Mouse (Mus musculus): ENCODE results near the gene Sult3a2. TPM values are rescaled to one million over a fixed set of nuclear protein-coding genes. Genes with fewer than 3 reads are reported as not detected.
"Not testable (repeated sequence)": the region's sequence is repeated elsewhere in the genome, so short reads cannot be mapped to it uniquely, and the experiment has no call there.

Gene Sult3a2
- polyA plus RNA-seq (2012; ENCODE audit: insufficient read depth, insufficient read length, low replicate concordance, missing spikeins): not detected in 2 replicates

- 85% methylated on average over 3 of the region's 3 CpGs for WGBS
- no peak for TF ChIP-seq POLR2A (IDR thresholded peaks at IDR 0.05; ENCODE audit: insufficient read depth, low read depth, low read length)
- TF ChIP-seq CTCF (IDR thresholded peaks at IDR 0.05; ENCODE audit: insufficient read depth, low read depth, low read length): no peak
- H3K4me3 ChIP-seq (ENCODE audit: insufficient read depth, low read depth, low read length): no peak within 1 kb of the TSS
- H3K4me1 ChIP-seq (ENCODE audit: control insufficient read depth, insufficient read depth, low read length): no peaks in the 10 kb centered on the region
- H3K27ac ChIP-seq (ENCODE audit: insufficient read depth, low read depth, low read length): no peak within 1 kb of the TSS
Measured at GRCm38 (mm10) chr10:33786604-33787003, at the start of gene Sult3a2. TSS of gene Sult3a2 (minus strand) at chr10:33786704.

DNA sequence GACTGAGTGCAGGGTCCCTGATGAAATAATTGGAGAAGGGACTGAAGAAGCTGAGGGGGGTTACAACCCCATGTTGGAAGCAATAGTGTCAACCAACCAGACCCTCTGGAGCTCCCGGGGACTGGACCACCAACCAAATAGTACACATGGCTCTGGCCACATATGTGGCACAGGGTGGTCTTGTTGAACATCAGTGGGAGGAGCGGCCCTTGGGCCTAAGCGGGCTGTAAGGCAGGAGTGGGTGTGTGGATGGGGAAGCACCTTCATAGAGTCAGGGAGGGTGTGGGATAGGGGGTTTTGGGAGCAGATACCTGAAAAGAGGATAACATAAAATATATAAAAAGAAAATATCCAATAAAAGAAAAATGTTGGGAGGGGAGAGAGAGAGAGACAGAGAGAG, 34.4 kb upstream of the Sult3a2 start:
- Histone ChIP-seq H3K27ac (ENCODE audit: insufficient read depth, low read depth, low read length) (no peak overlapping the region), H3K4me3 (ENCODE audit: insufficient read depth, low read depth, low read length) (no peak overlapping the region), H3K4me1 (ENCODE audit: control insufficient read depth, insufficient read depth, low read length) (no peaks in the 10 kb centered on the region)
- 97% methylated on average over 3 of the region's 3 CpGs for WGBS
- TF ChIP-seq CTCF (IDR thresholded peaks at IDR 0.05; ENCODE audit: insufficient read depth, low read depth, low read length) (no peak), POLR2A (IDR thresholded peaks at IDR 0.05; ENCODE audit: insufficient read depth, low read depth, low read length) (no peak)

GRCm38 (mm10) chr10:33816923-33817322, 30.4 kb upstream of the Sult3a2 start:
- no peak overlapping the region for H3K27ac ChIP-seq (ENCODE audit: insufficient read depth, low read depth, low read length)
- H3K4me3 ChIP-seq (ENCODE audit: insufficient read depth, low read depth, low read length): no peak overlapping the region
- TF ChIP-seq CTCF (IDR thresholded peaks at IDR 0.05; ENCODE audit: insufficient read depth, low read depth, low read length): no peak
- TF ChIP-seq POLR2A (IDR thresholded peaks at IDR 0.05; ENCODE audit: insufficient read depth, low read depth, low read length): no peak
- WGBS: 43% methylated on average over 1 of the region's 1 CpGs
- no peaks in the 10 kb centered on the region for H3K4me1 ChIP-seq (ENCODE audit: control insufficient read depth, insufficient read depth, low read length)

GRCm38 (mm10) chr10:33814266-33814665, 27.8 kb upstream of the Sult3a2 start:
- TF ChIP-seq POLR2A (IDR thresholded peaks at IDR 0.05; ENCODE audit: insufficient read depth, low read depth, low read length) (no peak), CTCF (IDR thresholded peaks at IDR 0.05; ENCODE audit: insufficient read depth, low read depth, low read length) (no peak)
- no peak overlapping the region for H3K4me3 ChIP-seq (ENCODE audit: insufficient read depth, low read depth, low read length)
- no peak overlapping the region for H3K27ac ChIP-seq (ENCODE audit: insufficient read depth, low read depth, low read length)
- no peaks in the 10 kb centered on the region for H3K4me1 ChIP-seq (ENCODE audit: control insufficient read depth, insufficient read depth, low read length)

- Histone ChIP-seq H3K4me3 (ENCODE audit: insufficient read depth, low read depth, low read length) (no peak overlapping the region), H3K27ac (ENCODE audit: insufficient read depth, low read depth, low read length) (no peak overlapping the region), H3K4me1 (ENCODE audit: control insufficient read depth, insufficient read depth, low read length) (no peaks in the 10 kb centered on the region)
- no peak for TF ChIP-seq CTCF (IDR thresholded peaks at IDR 0.05; ENCODE audit: insufficient read depth, low read depth, low read length)
- no peak for TF ChIP-seq POLR2A (IDR thresholded peaks at IDR 0.05; ENCODE audit: insufficient read depth, low read depth, low read length)
- 14% methylated on average over 1 of the region's 1 CpGs for WGBS
Measured at GRCm38 (mm10) chr10:33811807-33812206, 25.3 kb upstream of the Sult3a2 start.

DNA sequence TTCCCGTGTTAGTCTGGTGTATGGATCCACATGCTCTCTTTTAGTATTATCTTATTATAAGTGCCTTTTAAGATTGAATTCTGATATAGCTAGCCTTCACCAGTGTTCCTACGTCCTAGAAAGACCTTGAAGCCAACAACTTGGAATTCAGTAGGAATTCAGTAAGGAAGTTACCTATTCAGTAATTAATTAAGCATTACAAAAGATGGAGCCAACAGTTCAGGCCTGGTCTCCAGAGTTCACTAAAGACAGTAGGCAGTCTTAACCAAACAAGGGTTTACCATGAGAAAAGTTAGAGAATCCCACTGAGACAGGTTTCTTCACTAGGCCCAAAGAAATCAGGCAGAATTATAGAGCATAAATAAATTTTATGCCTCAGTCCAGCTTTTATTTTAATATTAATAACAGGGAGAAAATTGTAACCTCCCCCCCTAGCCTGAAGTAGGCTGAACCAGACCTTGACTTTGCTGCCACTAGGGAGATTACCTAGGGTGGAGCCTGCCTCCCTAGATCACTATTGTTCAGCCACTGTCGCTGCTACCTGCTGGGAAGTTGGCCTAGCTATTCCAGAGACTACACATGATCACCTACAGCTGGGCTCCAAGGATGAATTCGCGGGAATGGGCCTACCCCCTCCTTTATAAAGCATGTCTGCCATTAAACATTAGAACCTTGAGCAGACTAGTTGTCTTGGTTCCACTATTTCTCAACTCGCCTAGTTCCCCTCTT, 10.9 kb upstream of the Sult3a2 start:
- not testable (repeated sequence) for H3K4me1 ChIP-seq (ENCODE audit: control insufficient read depth, insufficient read depth, low read length); H3K27ac ChIP-seq (ENCODE audit: insufficient read depth, low read depth, low read length); H3K4me3 ChIP-seq (ENCODE audit: insufficient read depth, low read depth, low read length)
- WGBS: 85% methylated on average over 6 of the region's 6 CpGs

DNA sequence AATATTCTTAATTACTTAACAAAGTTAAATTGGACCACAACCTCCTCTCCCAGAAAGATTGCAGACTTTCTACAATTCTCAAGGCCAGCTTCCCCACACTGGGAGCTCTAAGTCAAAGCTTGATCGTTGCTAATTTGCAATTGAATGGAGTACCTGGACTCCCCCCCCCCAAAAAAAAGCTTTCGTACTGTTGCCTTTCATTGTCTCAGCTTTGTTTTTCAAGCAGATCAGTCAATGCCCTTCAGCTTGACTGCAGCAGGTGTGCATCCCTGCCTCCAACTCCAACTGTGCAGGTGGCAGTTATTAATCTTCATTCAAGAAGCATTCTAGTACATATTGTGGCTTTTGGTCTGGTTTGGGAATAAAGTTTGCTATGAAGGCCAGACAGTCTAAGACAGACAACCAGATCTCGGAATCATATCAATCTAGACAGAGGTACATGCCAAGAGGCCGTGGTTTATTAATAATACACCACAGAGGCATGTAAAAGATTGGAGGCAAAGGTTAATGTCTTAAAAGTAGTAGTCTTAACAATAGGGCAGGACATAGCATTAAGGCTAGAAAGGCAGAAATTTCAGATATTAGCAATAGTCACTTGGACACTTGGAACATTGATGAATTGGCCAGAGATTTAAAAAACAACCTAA, 9.9 kb upstream of the Sult3a2 start:
- WGBS: 80% methylated on average over 4 of the region's 4 CpGs
- not testable (repeated sequence) for H3K27ac ChIP-seq (ENCODE audit: insufficient read depth, low read depth, low read length); H3K4me1 ChIP-seq (ENCODE audit: control insufficient read depth, insufficient read depth, low read length); H3K4me3 ChIP-seq (ENCODE audit: insufficient read depth, low read depth, low read length)

DNA sequence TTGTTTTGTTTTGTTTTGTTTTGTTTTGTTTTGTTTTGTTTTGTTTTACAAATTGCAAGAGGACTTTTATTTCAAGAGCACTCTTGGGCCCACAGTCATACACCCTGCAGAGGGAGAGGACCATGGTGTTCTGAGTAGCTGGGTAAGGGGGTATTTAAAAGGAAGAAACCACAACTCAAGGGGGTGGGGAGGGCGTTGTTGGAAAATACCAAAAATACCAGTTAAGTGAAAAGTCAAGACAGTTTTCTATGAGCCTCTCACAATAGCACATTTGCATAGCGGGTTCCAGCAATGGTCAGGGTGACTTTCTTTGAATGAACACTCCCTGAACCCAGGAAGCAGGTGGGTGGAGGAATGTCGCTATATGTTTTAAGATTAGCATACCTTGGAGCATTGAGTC, 5.7 kb upstream of the Sult3a2 start:
- H3K27ac ChIP-seq (ENCODE audit: insufficient read depth, low read depth, low read length); H3K4me1 ChIP-seq (ENCODE audit: control insufficient read depth, insufficient read depth, low read length); H3K4me3 ChIP-seq (ENCODE audit: insufficient read depth, low read depth, low read length): not testable (repeated sequence)
- WGBS: 86% methylated on average over 3 of the region's 3 CpGs

DNA sequence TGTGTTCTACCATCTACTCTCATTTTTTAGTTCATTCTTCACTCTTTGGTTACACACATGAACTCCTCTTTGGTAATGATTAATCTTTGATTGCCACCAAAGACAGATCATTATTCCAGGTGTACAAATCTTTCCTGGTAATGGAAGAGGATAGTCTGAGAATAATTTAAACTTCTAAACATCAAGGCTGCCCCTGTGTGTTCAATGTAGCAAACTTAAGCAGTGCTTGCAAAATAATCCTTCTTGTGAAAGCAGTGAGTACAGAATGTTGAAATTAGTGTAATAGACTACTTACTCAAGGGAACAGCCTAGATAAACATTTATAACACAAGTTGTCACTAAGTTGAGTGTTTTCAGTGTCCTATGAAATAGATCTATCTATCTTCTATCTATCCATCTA, 1.0 kb upstream of the Sult3a2 start:
- TF ChIP-seq POLR2A (IDR thresholded peaks at IDR 0.05; ENCODE audit: insufficient read depth, low read depth, low read length) (no peak), CTCF (IDR thresholded peaks at IDR 0.05; ENCODE audit: insufficient read depth, low read depth, low read length) (no peak)

DNA sequence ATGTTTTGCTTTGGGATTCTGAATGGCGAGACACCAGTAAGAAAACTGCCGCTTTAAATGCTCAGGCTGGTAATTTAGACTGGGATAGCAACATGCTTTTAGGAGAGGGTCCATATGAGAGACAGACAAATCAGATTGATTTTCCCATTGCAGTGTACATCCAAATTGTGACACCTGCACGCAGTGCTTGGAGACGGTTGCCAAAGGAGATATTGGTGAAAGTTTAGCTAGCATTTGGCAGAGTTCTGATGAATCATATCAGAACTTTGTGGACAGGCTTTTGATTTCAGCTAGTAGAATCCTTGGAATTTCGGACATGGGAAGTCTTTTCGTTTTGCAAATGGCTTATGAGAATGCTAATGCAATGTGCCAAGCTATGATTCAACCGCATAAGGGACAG, 51.3 kb downstream of the Sult3a2 start:
- H3K4me3 ChIP-seq (ENCODE audit: insufficient read depth, low read depth, low read length); H3K4me1 ChIP-seq (ENCODE audit: control insufficient read depth, insufficient read depth, low read length); H3K27ac ChIP-seq (ENCODE audit: insufficient read depth, low read depth, low read length): not testable (repeated sequence)
- 92% methylated on average over 7 of the region's 7 CpGs for WGBS

More for the DNA sequence above, 1.0 kb upstream of the Sult3a2 start:
- no peak overlapping the region for H3K4me3 ChIP-seq (ENCODE audit: insufficient read depth, low read depth, low read length)
- no peaks in the 10 kb centered on the region for H3K4me1 ChIP-seq (ENCODE audit: control insufficient read depth, insufficient read depth, low read length)
- no peak overlapping the region for H3K27ac ChIP-seq (ENCODE audit: insufficient read depth, low read depth, low read length)
